Mouse (Mus musculus): ENCODE data around the gene Cd164.

Cd164 gene

GRCm38 (mm10) chr10:41504996-41505395 is 14.2 kb upstream of the Cd164 start:
- DNase-seq: no peak

- peak; percentile 80 for DNase-seq
Observed at GRCm38 (mm10) chr10:41505446-41505845, 13.8 kb upstream of the Cd164 start.

- no peak for DNase-seq
Observed at GRCm38 (mm10) chr10:41509160-41509559, 10.1 kb upstream of the Cd164 start.

- DNase-seq: no peak
Observed at GRCm38 (mm10) chr10:41514301-41514700, 4.9 kb upstream of the Cd164 start.

- no peak for DNase-seq
Observed at GRCm38 (mm10) chr10:41514921-41515320, 4.3 kb upstream of the Cd164 start.

GRCm38 (mm10) chr10:41518508-41518980 is 670 bp upstream of the Cd164 start:
- peak; percentile 81 for DNase-seq

GRCm38 (mm10) chr10:41519640-41520409 is 611 bp downstream of the Cd164 start:
- no peak for DNase-seq

GRCm38 (mm10) chr10:41520410-41520673 is 1.1 kb downstream of the Cd164 start:
- DNase-seq: no peak

GRCm38 (mm10) chr10:41523386-41523785 is 4.2 kb downstream of the Cd164 start:
- DNase-seq: no peak

GRCm38 (mm10) chr10:41525696-41526095 is 6.5 kb downstream of the Cd164 start:
- DNase-seq: no peak

- no peak for DNase-seq
Observed at GRCm38 (mm10) chr10:41529972-41530371, 10.8 kb downstream of the Cd164 start.

- DNase-seq: no peak
Observed at GRCm38 (mm10) chr10:41535991-41536390, 16.8 kb downstream of the Cd164 start.

GRCm38 (mm10) chr10:41536714-41537113 is 17.5 kb downstream of the Cd164 start:
- no peak for DNase-seq

- DNase-seq: no peak
Observed at GRCm38 (mm10) chr10:41537226-41537982, 18.2 kb downstream of the Cd164 start.

GRCm38 (mm10) chr10:41537983-41538330 is 18.7 kb downstream of the Cd164 start:
- no peak for DNase-seq

GRCm38 (mm10) chr10:41538986-41539385 is 19.8 kb downstream of the Cd164 start:
- no peak for DNase-seq

GRCm38 (mm10) chr10:41542057-41542456 is 22.8 kb downstream of the Cd164 start:
- no peak for DNase-seq

GRCm38 (mm10) chr10:41543439-41543838 is 24.2 kb downstream of the Cd164 start:
- DNase-seq: no peak

GRCm38 (mm10) chr10:41543844-41544243 is 24.6 kb downstream of the Cd164 start:
- DNase-seq: no peak

- no peak for DNase-seq
Observed at GRCm38 (mm10) chr10:41544481-41545190, 25.4 kb downstream of the Cd164 start.

GRCm38 (mm10) chr10:41545224-41545755 is 26.1 kb downstream of the Cd164 start:
- no peak for DNase-seq

- DNase-seq: no peak
Observed at GRCm38 (mm10) chr10:41546396-41547165, 27.4 kb downstream of the Cd164 start.

GRCm38 (mm10) chr10:41550711-41551110 is 31.5 kb downstream of the Cd164 start:
- DNase-seq: no peak

Data from cerebellum, adult 11-12 months (tissue).